Mouse (Mus musculus): ENCODE measurements around the gene Socs1. TPM values are rescaled to one million over a fixed set of nuclear protein-coding genes. Genes with fewer than 3 reads are reported as not detected.

Gene Socs1
- total RNA-seq, 2 experiments from 2014 or later, result 0.52 to 1.0 TPM

Other genes with a start within 250 kb of the Socs1 start
- 10 to 100 TPM; 65.3 TPM for gene Dexi, start 242.5 kb downstream of the Socs1 start, total RNA-seq (2021)
- 10 to 100 TPM; 92.4 to 97.8 TPM for gene Clec16a, start 240.2 kb downstream of the Socs1 start, total RNA-seq (2021)
- not detected for gene Tnp2, start 3.1 kb upstream of the Socs1 start, total RNA-seq (2021)
- gene Prm3, start 5.4 kb upstream of the Socs1 start, total RNA-seq (2021), result not detected
- gene Prm2, start 10.6 kb upstream of the Socs1 start, total RNA-seq (2021), result not detected
- gene Prm1, start 20.3 kb upstream of the Socs1 start, total RNA-seq (2021), result not detected
- gene Gm11172, start 27.4 kb upstream of the Socs1 start, total RNA-seq (2021), result not detected
- under 1 TPM; 0.18 to 0.25 TPM for gene Rmi2, start 49.5 kb upstream of the Socs1 start, total RNA-seq (2021)